Mouse (Mus musculus) neutrophil, adult 5-6 weeks (primary cell): ENCODE measurements around the gene Stbd1. TPM values are rescaled to one million over a fixed set of nuclear protein-coding genes. Genes with fewer than 3 reads are reported as not detected.

Experiments
- ATAC-seq: fragments of 151-379, 151-347 bp; 2 replicates; pipeline ENCODE4 v1.8.0; 2017; ENCODE audit warnings: mild to moderate bottlenecking, moderate TSS enrichment; ENCODE audit not compliant: insufficient number of reproducible peaks, poor library complexity, low FRiP score, severe bottlenecking; ENCODE audit errors: extremely low read depth
- total RNA-seq: library from RNA; stranded (forward); fragments of 200-1000 nt; gene quantifications from 2 replicates; pipeline ENCODE4 v1.2.3, GENCODE M21; 2017

The Stbd1 gene
- total RNA-seq, 1 experiment from 2014 or later = 0.47 TPM

GRCm38 (mm10) chr5:92633526-92633925 is 30.7 kb downstream of the Stbd1 start:
- no peak for ATAC-seq

- ATAC-seq = no peak
Measured at GRCm38 (mm10) chr5:92634916-92635315, 32.1 kb downstream of the Stbd1 start.

- ATAC-seq = no peak
Measured at GRCm38 (mm10) chr5:92635891-92636290, 33.0 kb downstream of the Stbd1 start.

- no peak for ATAC-seq
Measured at GRCm38 (mm10) chr5:92640861-92641260, 38.0 kb downstream of the Stbd1 start.

Other genes with a start within 250 kb of the Stbd1 start
- 42.7 and 43.7 TPM in 2 replicates for gene Nup54, start 167.8 kb upstream of the Stbd1 start, total RNA-seq
- 63.6 and 64.9 TPM in 2 replicates for gene Scarb2, start 96.2 kb upstream of the Stbd1 start, total RNA-seq
- gene Fam47e, start 48.0 kb upstream of the Stbd1 start, total RNA-seq = not detected in 2 replicates
- gene Ccdc158, start 72.2 kb downstream of the Stbd1 start, total RNA-seq = 0.47 TPM in 1 of 2 replicates, not detected in the other
- gene Shroom3, start 80.4 kb downstream of the Stbd1 start, total RNA-seq = not detected in 2 replicates